Mouse (Mus musculus) liver, embryonic 13.5 days (tissue): Measurements from ENCODE around the gene Fam131c. TPM values are rescaled to one million over a fixed set of nuclear protein-coding genes. Genes with fewer than 3 reads are reported as not detected.

Experiments used
- ATAC-seq: fragments of 200-750 bp; cut with Nextera tagmentation; 2 replicates; pipeline ENCODE4 v1.8.0; 2017; ENCODE audit warnings: low read depth, mild to moderate bottlenecking, moderate number of reproducible peaks, moderate library complexity
- DNase-seq: peaks from one replicate; pipeline ENCODE4 v3.0.0; 2022
- H3K27ac ChIP-seq: fragments of 300-500 bp; sonication (generic); 2 replicates; pipeline ENCODE4 v1.5.1; 2015; ENCODE audit warnings: moderate library complexity, mild to moderate bottlenecking, inconsistent platforms
- H3K27me3 ChIP-seq: fragments of 300-500 bp; sonication (generic); 2 replicates; pipeline ENCODE4 v1.6.1; 2015; ENCODE audit warnings: mild to moderate bottlenecking, inconsistent platforms
- H3K36me3 ChIP-seq: fragments of 300-500 bp; sonication (generic); 2 replicates; pipeline ENCODE4 v1.6.1; 2015; ENCODE audit warnings: mild to moderate bottlenecking, inconsistent platforms
- H3K4me1 ChIP-seq: fragments of 300-500 bp; sonication (generic); replicated peaks from 2 replicates; pipeline ENCODE4 v1.6.1; 2015; ENCODE audit warnings: inconsistent platforms
- H3K4me2 ChIP-seq: fragments of 300-500 bp; sonication (generic); 2 replicates; pipeline ENCODE4 v1.6.1; 2015; ENCODE audit warnings: inconsistent platforms, mild to moderate bottlenecking, moderate library complexity
- H3K4me3 ChIP-seq: fragments of 300-500 bp; sonication (generic); replicated peaks from 2 replicates; pipeline ENCODE4 v1.5.1; 2015; ENCODE audit warnings: mild to moderate bottlenecking, inconsistent platforms
- H3K9ac ChIP-seq: fragments of 300-500 bp; sonication (generic); 2 replicates; pipeline ENCODE4 v1.6.1; 2015; ENCODE audit warnings: mild to moderate bottlenecking, inconsistent platforms
- H3K9me3 ChIP-seq: fragments of 300-500 bp; sonication (generic); replicated peaks from 2 replicates; pipeline ENCODE4 v1.6.1; 2016; ENCODE audit warnings: inconsistent platforms
- WGBS: fragments of 180-500 bp; shearing (Covaris S2); methylation state at CpG from one replicate; pipeline ENCODE4 v1.1.7; 2015; ENCODE audit not compliant: insufficient replicate concordance; 5-methylcytosine and 5-hydroxymethylcytosine counted together
- microRNA-seq: library from miRNA; unstranded; fragments of <30 nt; microRNA quantifications from one replicate; pipeline ENCODE4, GENCODE M21; 2016
- polyA plus RNA-seq: library from polyadenylated mRNA; unstranded; fragments of >200 nt; fragmentation: Nextera tagmentation; extraction: Ambion mirVana; gene quantifications from 2 replicates; pipeline ENCODE4 v1.2.1, GENCODE M21; 2015

Gene Fam131c
- polyA plus RNA-seq, 1 experiment from 2014 or later = 0.09 TPM

GRCm38 (mm10) chr4:141426796-141427745 is 59.1 kb downstream of the Fam131c start:
- Histone ChIP-seq H3K4me2 (no peak overlapping the region), H3K9me3 (no peaks in the 10 kb centered on the region), H3K4me3 (no peak overlapping the region), H3K27ac (no peak overlapping the region), H3K27me3 (peaks cover 63% of the 10 kb centered on the region), H3K4me1 (peaks cover 10% of the 10 kb centered on the region), H3K36me3 (no peaks in the 10 kb centered on the region), H3K9ac (no peak overlapping the region)
- WGBS = 63% methylated on average over 10 of the region's 10 CpGs
- ATAC-seq = no peak
- no peak for DNase-seq

GRCm38 (mm10) chr4:141427921-141428320 is 59.9 kb downstream of the Fam131c start:
- Histone ChIP-seq H3K36me3 (no peaks in the 10 kb centered on the region), H3K4me2 (no peak overlapping the region), H3K9ac (no peak overlapping the region), H3K4me1 (peaks cover 10% of the 10 kb centered on the region), H3K27me3 (peaks cover 57% of the 10 kb centered on the region), H3K4me3 (no peak overlapping the region), H3K27ac (no peak overlapping the region), H3K9me3 (no peaks in the 10 kb centered on the region)
- WGBS = 77% methylated on average over 13 of the region's 13 CpGs
- DNase-seq = no peak
- no peak for ATAC-seq

- WGBS = 59% methylated on average over 6 of the region's 6 CpGs
Measured at GRCm38 (mm10) chr4:141429381-141429780, 61.4 kb downstream of the Fam131c start.

GRCm38 (mm10) chr4:141429847-141430246 is 61.8 kb downstream of the Fam131c start:
- ATAC-seq = no peak
- H3K4me3 ChIP-seq = no peak overlapping the region
- no peaks in the 10 kb centered on the region for H3K9me3 ChIP-seq
- H3K9ac ChIP-seq = no peak overlapping the region
- H3K36me3 ChIP-seq = no peaks in the 10 kb centered on the region
- no peak overlapping the region for H3K4me2 ChIP-seq
- H3K27me3 ChIP-seq = peaks cover 41% of the 10 kb centered on the region
- 43% methylated on average over 9 of the region's 9 CpGs for WGBS
- no peak overlapping the region for H3K27ac ChIP-seq
- peaks cover 10% of the 10 kb centered on the region for H3K4me1 ChIP-seq
- DNase-seq = no peak

More at GRCm38 (mm10) chr4:141429381-141429780, 61.4 kb downstream of the Fam131c start:
- DNase-seq = no peak
- no peak for ATAC-seq
- Histone ChIP-seq H3K4me1 (peaks cover 10% of the 10 kb centered on the region), H3K9me3 (no peaks in the 10 kb centered on the region), H3K36me3 (no peaks in the 10 kb centered on the region), H3K27ac (no peak overlapping the region), H3K27me3 (peaks cover 44% of the 10 kb centered on the region), H3K4me3 (no peak overlapping the region), H3K4me2 (no peak overlapping the region), H3K9ac (no peak overlapping the region)

- Histone ChIP-seq H3K27me3 (peaks cover 30% of the 10 kb centered on the region), H3K9ac (no peak overlapping the region), H3K27ac (no peak overlapping the region), H3K9me3 (no peaks in the 10 kb centered on the region), H3K4me1 (peaks cover 3% of the 10 kb centered on the region; the same call in 1 of the 2 replicates), H3K4me3 (no peak overlapping the region), H3K36me3 (no peaks in the 10 kb centered on the region), H3K4me2 (no peak overlapping the region)
- DNase-seq (no peak), ATAC-seq (no peak)
- 25% methylated on average over 9 of the region's 9 CpGs for WGBS
Measured at GRCm38 (mm10) chr4:141430997-141431396, 63.0 kb downstream of the Fam131c start.

- Histone ChIP-seq H3K36me3 (no peaks in the 10 kb centered on the region), H3K4me3 (no peak overlapping the region), H3K4me2 (no peak overlapping the region), H3K27me3 (peaks cover 14% of the 10 kb centered on the region), H3K4me1 (no peaks in the 10 kb centered on the region), H3K9me3 (no peaks in the 10 kb centered on the region), H3K27ac (no peak overlapping the region), H3K9ac (no peak overlapping the region)
- ATAC-seq (no peak), DNase-seq (no peak)
- WGBS = 65% methylated on average over 14 of the region's 14 CpGs
Measured at GRCm38 (mm10) chr4:141432666-141433065, 64.6 kb downstream of the Fam131c start.

- no peak for DNase-seq
- H3K27me3 ChIP-seq = peaks cover 9% of the 10 kb centered on the region
- WGBS = 74% methylated on average over 18 of the region's 18 CpGs
Measured at GRCm38 (mm10) chr4:141433191-141433590, 65.2 kb downstream of the Fam131c start.

More at GRCm38 (mm10) chr4:141433191-141433590, 65.2 kb downstream of the Fam131c start:
- no peak overlapping the region for H3K27ac ChIP-seq
- no peak overlapping the region for H3K9ac ChIP-seq
- ATAC-seq = no peak
- H3K36me3 ChIP-seq = no peaks in the 10 kb centered on the region
- no peaks in the 10 kb centered on the region for H3K4me1 ChIP-seq
- H3K4me2 ChIP-seq = no peak overlapping the region
- H3K9me3 ChIP-seq = no peaks in the 10 kb centered on the region
- no peak overlapping the region for H3K4me3 ChIP-seq

Small RNAs within 50 kb of the gene (microRNA-seq; reads per million reads assigned to microRNA genes)
- gene Gm25690 = not detected

Other genes starting within 250 kb of the Fam131c start
- gene Szrd1, start 228.4 kb upstream of the Fam131c start, polyA plus RNA-seq = 21.2 and 22.5 TPM in 2 replicates
- 13.9 and 14.2 TPM in 2 replicates for gene Fbxo42, start 220.3 kb upstream of the Fam131c start, polyA plus RNA-seq
- gene Rsg1, start 154.3 kb upstream of the Fam131c start, polyA plus RNA-seq = 2.1 and 2.2 TPM in 2 replicates
- 1.0 and 1.1 TPM in 2 replicates for gene Arhgef19, start 128.7 kb upstream of the Fam131c start, polyA plus RNA-seq
- 0.86 and 1.0 TPM in 2 replicates for gene Epha2, start 67.0 kb upstream of the Fam131c start, polyA plus RNA-seq
- gene Clcnka, start 30.5 kb downstream of the Fam131c start, polyA plus RNA-seq = not detected in 2 replicates
- not detected in 2 replicates for gene Clcnkb, start 47.8 kb downstream of the Fam131c start, polyA plus RNA-seq
- gene Hspb7, start 52.6 kb downstream of the Fam131c start, polyA plus RNA-seq = 0.03 and 0.23 TPM in 2 replicates
- gene Srarp, start 67.9 kb downstream of the Fam131c start, polyA plus RNA-seq = not detected in 2 replicates
- 9.5 and 11.4 TPM in 2 replicates for gene Zbtb17, start 76.4 kb downstream of the Fam131c start, polyA plus RNA-seq
- 4.2 and 4.8 TPM in 2 replicates for gene Spen, start 170.4 kb downstream of the Fam131c start, polyA plus RNA-seq
- 1.9 and 2.4 TPM in 2 replicates for gene Fblim1, start 237.9 kb downstream of the Fam131c start, polyA plus RNA-seq